Mouse (Mus musculus): ENCODE results near the gene Timm13. TPM values are rescaled to one million over a fixed set of nuclear protein-coding genes. Genes with fewer than 3 reads are reported as not detected.

Gene Timm13
- polyA plus RNA-seq, 2 experiments: 114 to 208 TPM

- peaks cover 6% of the 10 kb centered on the region in 2 experiments; a peak in 2 of 4 replicates for H3K4me1 ChIP-seq (replicated peaks; ENCODE audit: control insufficient read depth in 2 of 2, insufficient read depth in 2 of 2, low read length in 1 of 2)
- no peak overlapping the region for H3K27ac ChIP-seq
- 70% methylated on average over 24 of the region's 24 CpGs for WGBS (ENCODE audit: insufficient replicate concordance)
Observed at GRCm38 (mm10) chr10:80896581-80897485, 3.9 kb downstream of the Timm13 start.

GRCm38 (mm10) chr10:80895697-80896096 is 5.1 kb downstream of the Timm13 start:
- WGBS (ENCODE audit: insufficient replicate concordance): 69% methylated on average over 6 of the region's 6 CpGs
- no peak overlapping the region for H3K4me2 ChIP-seq (ENCODE audit: low read depth)

More at GRCm38 (mm10) chr10:80896581-80897485, 3.9 kb downstream of the Timm13 start:
- ATAC-seq (ENCODE audit: insufficient read depth) (no peak), DNase-seq (ENCODE audit: low read depth in 3 of 3, low spot score in 3 of 3) (no peak)
- Histone ChIP-seq H3K9me3 (ENCODE audit: control insufficient read depth, low read length) (no peaks in the 10 kb centered on the region), H3K4me2 (ENCODE audit: low read depth) (no peak overlapping the region), H3K4me3 (ENCODE audit: insufficient read depth in 1 of 2, low read depth in 2 of 2, low read length in 2 of 2) (no peak overlapping the region), H3K36me3 (replicated peaks; ENCODE audit: control insufficient read depth, insufficient read depth, low read depth) (peaks cover 4% of the 10 kb centered on the region), H3K9ac (replicated peaks) (no peak overlapping the region), H3K27me3 (ENCODE audit: control insufficient read depth, insufficient read depth, low read length) (no peaks in the 10 kb centered on the region)
- no peak for TF ChIP-seq CTCF (IDR thresholded peaks at IDR 0.05; ENCODE audit: low read depth)
- no peak for TF ChIP-seq EP300 (IDR thresholded peaks at IDR 0.05; ENCODE audit: low read depth)

DNA sequence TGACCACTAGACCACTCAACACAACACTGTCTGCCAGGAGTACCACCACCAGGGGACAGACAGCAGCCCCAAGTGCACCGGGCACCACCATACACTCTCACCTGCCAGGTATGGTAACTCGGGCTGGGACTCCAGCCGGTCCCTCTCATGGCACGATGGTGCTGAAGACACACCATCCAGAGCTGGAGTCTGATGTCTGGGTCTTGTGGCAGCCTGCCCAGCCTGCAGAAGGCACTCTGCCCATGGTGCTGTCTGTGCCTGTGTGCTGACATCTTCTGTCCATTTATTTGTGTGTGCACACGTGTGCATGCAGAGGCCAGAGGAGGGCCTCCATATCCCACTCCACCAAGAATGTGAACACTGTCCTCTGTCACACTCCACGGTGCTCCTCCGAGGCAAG is 5.7 kb downstream of the Timm13 start:
- TF ChIP-seq EP300 (IDR thresholded peaks at IDR 0.05; ENCODE audit: low read depth) (no peak), CTCF (IDR thresholded peaks at IDR 0.05; ENCODE audit: low read depth) (no peak)
- 70% methylated on average over 7 of the region's 7 CpGs for WGBS (ENCODE audit: insufficient replicate concordance)
- DNase-seq (ENCODE audit: low read depth in 3 of 3, low spot score in 3 of 3) (no peak), ATAC-seq (ENCODE audit: insufficient read depth) (no peak)
- H3K27me3 ChIP-seq (ENCODE audit: control insufficient read depth, insufficient read depth, low read length): peaks cover under 1% of the 10 kb centered on the region; the same call in 1 of the 2 replicates
- peaks cover 4% of the 10 kb centered on the region for H3K36me3 ChIP-seq (replicated peaks; ENCODE audit: control insufficient read depth, insufficient read depth, low read depth)
- no peaks in the 10 kb centered on the region for H3K9me3 ChIP-seq (ENCODE audit: control insufficient read depth, low read length)
- no peak overlapping the region for H3K9ac ChIP-seq (replicated peaks)
- H3K4me2 ChIP-seq (ENCODE audit: low read depth): no peak overlapping the region
- H3K4me1 ChIP-seq (replicated peaks; ENCODE audit: control insufficient read depth in 2 of 2, insufficient read depth in 2 of 2, low read length in 1 of 2): peaks cover 2 to 6% of the 10 kb centered on the region in 2 experiments; a peak in 2 of 4 replicates
- H3K4me3 ChIP-seq (ENCODE audit: insufficient read depth in 1 of 2, low read depth in 2 of 2, low read length in 2 of 2): no peak overlapping the region
- no peak overlapping the region for H3K27ac ChIP-seq

More at GRCm38 (mm10) chr10:80895697-80896096, 5.1 kb downstream of the Timm13 start:
- Histone ChIP-seq H3K27me3 (ENCODE audit: control insufficient read depth, insufficient read depth, low read length) (no peaks in the 10 kb centered on the region), H3K9me3 (ENCODE audit: control insufficient read depth, low read length) (no peaks in the 10 kb centered on the region), H3K4me1 (replicated peaks; ENCODE audit: control insufficient read depth in 2 of 2, insufficient read depth in 2 of 2, low read length in 1 of 2) (peaks cover 2 to 6% of the 10 kb centered on the region in 2 experiments; a peak in 2 of 4 replicates), H3K9ac (replicated peaks) (no peak overlapping the region), H3K36me3 (replicated peaks; ENCODE audit: control insufficient read depth, insufficient read depth, low read depth) (peaks cover 4% of the 10 kb centered on the region), H3K4me3 (ENCODE audit: insufficient read depth in 1 of 2, low read depth in 2 of 2, low read length in 2 of 2) (no peak overlapping the region), H3K27ac (no peak overlapping the region)
- TF ChIP-seq EP300 (IDR thresholded peaks at IDR 0.05; ENCODE audit: low read depth) (no peak), CTCF (IDR thresholded peaks at IDR 0.05; ENCODE audit: low read depth) (no peak)
- DNase-seq (ENCODE audit: low read depth in 3 of 3, low spot score in 3 of 3) (no peak), ATAC-seq (ENCODE audit: insufficient read depth) (no peak)

DNA sequence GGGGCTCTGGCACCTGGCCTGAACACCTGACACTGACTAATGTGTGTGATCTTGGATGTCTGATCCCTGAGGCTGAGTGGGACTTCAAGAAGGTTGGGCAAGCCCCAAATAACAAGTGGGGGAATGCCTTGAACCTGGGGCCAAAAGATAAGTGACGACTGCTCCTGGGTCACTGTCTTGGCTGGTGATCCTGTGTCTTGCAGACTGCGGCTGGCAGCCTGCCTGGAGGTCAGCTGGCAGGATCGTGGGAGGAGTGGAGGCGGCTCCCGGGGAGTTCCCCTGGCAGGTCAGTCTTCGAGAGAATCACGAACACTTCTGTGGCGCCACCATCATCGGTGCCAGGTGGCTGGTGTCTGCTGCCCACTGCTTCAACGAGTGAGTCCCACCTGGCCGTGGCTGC is 13.6 kb downstream of the Timm13 start:
- TF ChIP-seq CTCF (IDR thresholded peaks at IDR 0.05; ENCODE audit: low read depth): no peak
- no peak for TF ChIP-seq EP300 (IDR thresholded peaks at IDR 0.05; ENCODE audit: low read depth)
- 53% methylated on average over 11 of the region's 11 CpGs for WGBS (ENCODE audit: insufficient replicate concordance)
- Histone ChIP-seq H3K27ac (no peak overlapping the region), H3K4me2 (ENCODE audit: low read depth) (no peak overlapping the region), H3K27me3 (ENCODE audit: control insufficient read depth, insufficient read depth, low read length) (peaks cover 7% of the 10 kb centered on the region), H3K9ac (replicated peaks) (no peak overlapping the region), H3K9me3 (ENCODE audit: control insufficient read depth, low read length) (no peaks in the 10 kb centered on the region), H3K4me3 (ENCODE audit: insufficient read depth in 1 of 2, low read depth in 2 of 2, low read length in 2 of 2) (no peak overlapping the region), H3K4me1 (replicated peaks; ENCODE audit: control insufficient read depth in 2 of 2, insufficient read depth in 2 of 2, low read length in 1 of 2) (no peaks in the 10 kb centered on the region), H3K36me3 (replicated peaks; ENCODE audit: control insufficient read depth, insufficient read depth, low read depth) (no peaks in the 10 kb centered on the region)
- no peak for ATAC-seq (ENCODE audit: insufficient read depth)
- no peak for DNase-seq (ENCODE audit: low read depth in 3 of 3, low spot score in 3 of 3)

GRCm38 (mm10) chr10:80881301-80881700 is 19.5 kb downstream of the Timm13 start:
- peak in 1 of 3 experiments; percentile 43 for DNase-seq (ENCODE audit: low read depth in 3 of 3, low spot score in 3 of 3)
- H3K36me3 ChIP-seq (replicated peaks; ENCODE audit: control insufficient read depth, insufficient read depth, low read depth): no peaks in the 10 kb centered on the region
- no peaks in the 10 kb centered on the region for H3K9me3 ChIP-seq (ENCODE audit: control insufficient read depth, low read length)
- 16% methylated on average over 10 of the region's 10 CpGs for WGBS (ENCODE audit: insufficient replicate concordance)
- ATAC-seq (ENCODE audit: insufficient read depth): no peak
- H3K4me1 ChIP-seq (replicated peaks; ENCODE audit: control insufficient read depth in 2 of 2, insufficient read depth in 2 of 2, low read length in 1 of 2): peaks cover 19 to 20% of the 10 kb centered on the region in 2 experiments
- no peak overlapping the region for H3K4me2 ChIP-seq (ENCODE audit: low read depth)
- H3K27ac ChIP-seq: no peak overlapping the region
- TF ChIP-seq EP300 (IDR thresholded peaks at IDR 0.05; ENCODE audit: low read depth) (no peak), CTCF (IDR thresholded peaks at IDR 0.05; ENCODE audit: low read depth) (peak; percentile 95)
- H3K9ac ChIP-seq (replicated peaks): no peak overlapping the region
- no peaks in the 10 kb centered on the region for H3K27me3 ChIP-seq (ENCODE audit: control insufficient read depth, insufficient read depth, low read length)
- H3K4me3 ChIP-seq (ENCODE audit: insufficient read depth in 1 of 2, low read depth in 2 of 2, low read length in 2 of 2): no peak overlapping the region

Data from liver, embryonic 14.5 days (tissue).